Mouse (Mus musculus) limb, embryonic 15.5 days (tissue): ENCODE results near the gene Spo11. TPM values are rescaled to one million over a fixed set of nuclear protein-coding genes. Genes with fewer than 3 reads are reported as not detected.

Experiments
- ATAC-seq: fragments of 200-750 bp; cut with Nextera tagmentation; 2 replicates; pipeline ENCODE4 v1.8.0; 2017; ENCODE audit warnings: low read depth, moderate TSS enrichment; ENCODE audit not compliant: insufficient number of reproducible peaks, low FRiP score, low TSS enrichment
- H3K27ac ChIP-seq: fragments of 300-500 bp; sonication (generic); 2 replicates; pipeline ENCODE4 v1.5.1; 2015; ENCODE audit warnings: moderate library complexity, mild to moderate bottlenecking, inconsistent platforms
- H3K27me3 ChIP-seq: fragments of 300-500 bp; sonication (generic); 2 replicates; pipeline ENCODE4 v1.6.1; 2015; ENCODE audit warnings: inconsistent platforms
- H3K36me3 ChIP-seq: fragments of 300-500 bp; sonication (generic); 2 replicates; pipeline ENCODE4 v1.6.1; 2015; ENCODE audit warnings: inconsistent platforms
- H3K4me1 ChIP-seq: fragments of 300-500 bp; sonication (generic); 2 replicates; pipeline ENCODE4 v1.6.1; 2015; ENCODE audit warnings: inconsistent platforms
- H3K4me2 ChIP-seq: fragments of 300-500 bp; sonication (generic); 2 replicates; pipeline ENCODE4 v1.6.1; 2015; ENCODE audit warnings: mild to moderate bottlenecking, inconsistent platforms
- H3K4me3 ChIP-seq: fragments of 300-500 bp; sonication (generic); 2 replicates; pipeline ENCODE4 v1.5.1; 2015; ENCODE audit warnings: mild to moderate bottlenecking, inconsistent platforms
- H3K9ac ChIP-seq: fragments of 300-500 bp; sonication (generic); 2 replicates; pipeline ENCODE4 v1.6.1; 2015; ENCODE audit warnings: inconsistent platforms
- H3K9me3 ChIP-seq: fragments of 300-500 bp; sonication (generic); 2 replicates; pipeline ENCODE4 v1.6.1; 2016; ENCODE audit warnings: inconsistent platforms
- WGBS: fragments of 180-500 bp; shearing (Covaris S2); methylation state at CpG from one replicate; pipeline ENCODE4 v1.1.7; 2015; 5-methylcytosine and 5-hydroxymethylcytosine counted together
- polyA plus RNA-seq: library from polyadenylated mRNA; unstranded; fragments of >200 nt; fragmentation: Nextera tagmentation; extraction: Ambion mirVana; gene quantifications from 2 replicates; pipeline ENCODE4 v1.2.1, GENCODE M21; 2015

Gene Spo11
- polyA plus RNA-seq, 1 experiment from 2014 or later: 3.4 TPM

GRCm38 (mm10) chr2:173026688-173027131, 49.2 kb downstream of the Spo11 start:
- H3K9ac ChIP-seq: no peak overlapping the region
- ATAC-seq: no peak

GRCm38 (mm10) chr2:173027169-173027823, 49.8 kb downstream of the Spo11 start:
- H3K36me3 ChIP-seq: peaks cover 32% of the 10 kb centered on the region
- H3K4me2 ChIP-seq: no peak overlapping the region
- H3K27me3 ChIP-seq: no peaks in the 10 kb centered on the region
- 89% methylated on average over 6 of the region's 6 CpGs for WGBS
- H3K4me1 ChIP-seq: peaks cover 57% of the 10 kb centered on the region
- H3K27ac ChIP-seq: peak overlapping the region; percentile 0
- H3K4me3 ChIP-seq: no peak overlapping the region
- no peak for ATAC-seq
- H3K9me3 ChIP-seq: no peaks in the 10 kb centered on the region
- H3K9ac ChIP-seq: no peak overlapping the region

More at GRCm38 (mm10) chr2:173026688-173027131, 49.2 kb downstream of the Spo11 start:
- H3K4me1 ChIP-seq: peaks cover 60% of the 10 kb centered on the region
- H3K9me3 ChIP-seq: no peaks in the 10 kb centered on the region
- no peaks in the 10 kb centered on the region for H3K27me3 ChIP-seq
- H3K36me3 ChIP-seq: peaks cover 27% of the 10 kb centered on the region
- H3K27ac ChIP-seq: peak overlapping the region; percentile 0; the same call in 1 of the 2 replicates
- 49% methylated on average over 3 of the region's 3 CpGs for WGBS
- H3K4me2 ChIP-seq: no peak overlapping the region
- no peak overlapping the region for H3K4me3 ChIP-seq

DNA sequence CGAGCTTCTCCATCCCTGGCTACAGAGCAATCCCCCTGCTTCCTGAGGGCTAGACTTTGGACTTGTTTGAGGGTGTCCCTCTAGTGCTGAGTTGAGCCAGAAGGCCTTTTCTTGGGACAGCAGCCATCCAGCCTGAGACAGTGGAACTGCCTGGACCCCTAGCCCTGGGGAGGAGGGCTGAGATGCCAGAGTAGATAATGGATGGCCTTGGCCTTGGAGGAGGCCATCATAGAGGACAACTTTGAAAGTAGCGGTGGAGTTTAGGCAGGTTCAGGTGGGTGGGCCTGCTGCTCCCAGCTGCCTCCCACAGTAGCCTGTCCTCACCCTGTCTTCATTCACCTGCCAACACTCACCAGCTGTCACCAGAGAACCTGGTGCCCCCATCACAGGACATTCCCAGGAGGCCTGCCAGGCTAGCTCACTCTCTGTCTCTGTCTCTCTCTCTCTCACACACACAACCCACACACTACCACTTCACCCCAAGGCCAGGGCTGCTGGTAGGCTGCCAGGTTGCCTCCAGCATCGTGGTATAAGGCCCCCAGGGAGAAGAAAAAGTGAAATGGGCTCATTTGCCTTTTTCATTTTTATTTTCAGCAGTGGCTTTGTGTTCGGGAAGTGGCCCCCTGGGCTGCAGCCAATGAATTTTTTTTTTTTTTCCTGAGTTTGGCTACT, 50.5 kb downstream of the Spo11 start:
- 64% methylated on average over 4 of the region's 4 CpGs for WGBS
- peak overlapping the region; percentile 7; the same call in 1 of the 2 replicates for H3K9ac ChIP-seq
- H3K9me3 ChIP-seq: no peaks in the 10 kb centered on the region
- peak overlapping the region; percentile 0; the same call in 1 of the 2 replicates for H3K27ac ChIP-seq
- no peaks in the 10 kb centered on the region for H3K27me3 ChIP-seq
- H3K36me3 ChIP-seq: peaks cover 38% of the 10 kb centered on the region
- peaks cover 51% of the 10 kb centered on the region for H3K4me1 ChIP-seq
- no peak for ATAC-seq
- H3K4me2 ChIP-seq: no peak overlapping the region
- no peak overlapping the region for H3K4me3 ChIP-seq

DNA sequence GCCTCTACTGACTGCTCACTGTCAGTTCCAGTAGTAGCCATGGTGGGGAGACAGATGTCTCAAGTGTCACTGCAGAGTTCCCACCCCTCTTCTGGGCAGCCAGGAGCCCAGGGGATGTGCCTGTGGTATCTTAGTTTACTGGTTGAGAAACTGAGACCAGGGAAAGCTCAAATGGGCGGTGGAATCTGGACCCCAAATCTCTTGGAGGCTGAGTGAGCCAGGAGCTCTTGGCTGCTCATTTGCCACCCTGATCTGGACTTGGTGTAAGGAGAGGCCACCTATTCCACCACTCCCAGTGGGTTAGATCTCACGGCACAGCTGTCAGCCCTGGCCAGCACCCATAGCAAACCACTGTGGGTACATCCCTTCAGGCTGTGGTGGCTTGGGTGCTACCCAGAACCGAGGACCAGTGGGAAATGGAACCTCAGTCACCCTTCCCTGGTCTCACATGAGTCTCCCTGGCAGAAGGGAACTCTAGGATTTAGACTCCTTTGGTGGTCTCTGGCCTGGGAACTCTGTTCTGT, 51.1 kb downstream of the Spo11 start:
- Histone ChIP-seq H3K4me3 (no peak overlapping the region), H3K9ac (no peak overlapping the region), H3K4me1 (peaks cover 44% of the 10 kb centered on the region), H3K27ac (no peak overlapping the region), H3K36me3 (peaks cover 44% of the 10 kb centered on the region), H3K9me3 (no peaks in the 10 kb centered on the region), H3K4me2 (no peak overlapping the region), H3K27me3 (no peaks in the 10 kb centered on the region)
- ATAC-seq: no peak
- WGBS: 85% methylated on average over 3 of the region's 3 CpGs

- Histone ChIP-seq H3K4me2 (no peak overlapping the region), H3K4me3 (no peak overlapping the region), H3K9ac (no peak overlapping the region), H3K4me1 (peaks cover 26% of the 10 kb centered on the region), H3K9me3 (no peaks in the 10 kb centered on the region), H3K27ac (no peak overlapping the region), H3K27me3 (no peaks in the 10 kb centered on the region), H3K36me3 (peaks cover 58% of the 10 kb centered on the region)
- ATAC-seq: no peak
- 67% methylated on average over 12 of the region's 12 CpGs for WGBS
Observed at GRCm38 (mm10) chr2:173030591-173031338, 53.3 kb downstream of the Spo11 start.

DNA sequence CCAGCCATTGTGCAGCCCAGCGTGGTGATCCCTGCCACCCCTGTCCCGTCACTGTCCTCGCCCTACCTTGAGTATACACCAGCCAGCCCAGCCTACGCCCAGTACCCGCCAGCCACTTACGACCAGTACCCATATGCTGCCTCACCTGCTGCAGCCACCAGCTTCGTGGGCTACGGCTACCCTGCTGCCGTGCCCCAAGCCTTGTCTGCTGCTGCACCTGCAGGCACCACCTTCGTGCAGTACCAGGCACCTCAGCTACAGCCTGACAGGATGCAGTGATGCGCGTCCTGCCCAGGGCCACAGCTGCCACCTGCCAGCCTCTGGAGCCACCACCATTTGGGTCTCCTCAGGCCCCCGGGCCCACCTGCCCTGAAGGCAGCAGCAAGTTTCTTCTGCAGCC, 56.0 kb downstream of the Spo11 start:
- no peak overlapping the region for H3K27ac ChIP-seq
- 94% methylated on average over 13 of the region's 13 CpGs for WGBS
- no peak overlapping the region for H3K4me3 ChIP-seq
- H3K9ac ChIP-seq: no peak overlapping the region
- H3K4me1 ChIP-seq: peaks cover 3% of the 10 kb centered on the region; the same call in 1 of the 2 replicates
- ATAC-seq: no peak
- H3K36me3 ChIP-seq: peaks cover 54% of the 10 kb centered on the region
- H3K27me3 ChIP-seq: no peaks in the 10 kb centered on the region
- H3K4me2 ChIP-seq: no peak overlapping the region
- H3K9me3 ChIP-seq: no peaks in the 10 kb centered on the region

GRCm38 (mm10) chr2:173034998-173035397, 57.5 kb downstream of the Spo11 start:
- Histone ChIP-seq H3K27ac (no peak overlapping the region), H3K4me2 (no peak overlapping the region), H3K4me1 (peaks cover 3% of the 10 kb centered on the region; the same call in 1 of the 2 replicates), H3K4me3 (no peak overlapping the region), H3K36me3 (peaks cover 48% of the 10 kb centered on the region), H3K27me3 (no peaks in the 10 kb centered on the region), H3K9me3 (no peaks in the 10 kb centered on the region), H3K9ac (no peak overlapping the region)
- no peak for ATAC-seq
- 62% methylated on average over 4 of the region's 4 CpGs for WGBS

GRCm38 (mm10) chr2:173035653-173036052, 58.2 kb downstream of the Spo11 start:
- Histone ChIP-seq H3K9me3 (no peaks in the 10 kb centered on the region), H3K4me2 (no peak overlapping the region), H3K4me1 (peaks cover 3% of the 10 kb centered on the region; the same call in 1 of the 2 replicates), H3K27ac (no peak overlapping the region), H3K36me3 (peaks cover 41% of the 10 kb centered on the region), H3K27me3 (no peaks in the 10 kb centered on the region), H3K4me3 (no peak overlapping the region), H3K9ac (no peak overlapping the region)
- ATAC-seq: no peak
- whole genome bisulfite sequencing: 96% methylated on average over 5 of the region's 5 CpGs

- WGBS: 89% methylated on average over 5 of the region's 5 CpGs
Observed at GRCm38 (mm10) chr2:173036055-173036454, 58.6 kb downstream of the Spo11 start.

DNA sequence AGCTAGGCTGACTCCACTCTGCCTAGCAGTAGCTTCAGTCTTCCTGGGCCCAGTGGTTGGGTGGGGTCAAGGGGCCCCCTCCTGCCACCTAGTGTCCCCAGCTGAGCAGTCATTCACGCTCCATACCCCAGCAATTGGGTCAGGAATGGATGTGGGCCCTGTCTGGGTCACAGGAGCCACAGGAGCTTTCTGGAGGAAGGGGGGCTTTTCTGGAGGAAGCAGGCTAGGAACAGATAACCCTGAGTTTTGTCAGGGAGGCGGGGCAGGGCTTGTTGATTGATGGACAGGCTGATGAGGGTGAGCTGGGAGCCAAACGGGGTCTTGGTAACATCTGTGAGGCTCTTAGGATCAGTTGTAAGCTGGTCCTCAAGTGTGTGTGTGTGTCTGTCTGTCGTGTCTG, 59.1 kb downstream of the Spo11 start:
- no peak overlapping the region for H3K4me3 ChIP-seq
- peaks cover 32% of the 10 kb centered on the region for H3K36me3 ChIP-seq
- no peak overlapping the region for H3K9ac ChIP-seq
- no peak overlapping the region for H3K4me2 ChIP-seq
- H3K9me3 ChIP-seq: no peaks in the 10 kb centered on the region
- 52% methylated on average over 4 of the region's 4 CpGs for WGBS
- ATAC-seq: no peak
- no peaks in the 10 kb centered on the region for H3K4me1 ChIP-seq
- H3K27me3 ChIP-seq: no peaks in the 10 kb centered on the region
- no peak overlapping the region for H3K27ac ChIP-seq

More at GRCm38 (mm10) chr2:173036055-173036454, 58.6 kb downstream of the Spo11 start:
- Histone ChIP-seq H3K9ac (no peak overlapping the region), H3K4me2 (no peak overlapping the region), H3K27me3 (no peaks in the 10 kb centered on the region), H3K4me1 (no peaks in the 10 kb centered on the region), H3K36me3 (peaks cover 37% of the 10 kb centered on the region), H3K9me3 (no peaks in the 10 kb centered on the region), H3K27ac (no peak overlapping the region), H3K4me3 (no peak overlapping the region)
- no peak for ATAC-seq

DNA sequence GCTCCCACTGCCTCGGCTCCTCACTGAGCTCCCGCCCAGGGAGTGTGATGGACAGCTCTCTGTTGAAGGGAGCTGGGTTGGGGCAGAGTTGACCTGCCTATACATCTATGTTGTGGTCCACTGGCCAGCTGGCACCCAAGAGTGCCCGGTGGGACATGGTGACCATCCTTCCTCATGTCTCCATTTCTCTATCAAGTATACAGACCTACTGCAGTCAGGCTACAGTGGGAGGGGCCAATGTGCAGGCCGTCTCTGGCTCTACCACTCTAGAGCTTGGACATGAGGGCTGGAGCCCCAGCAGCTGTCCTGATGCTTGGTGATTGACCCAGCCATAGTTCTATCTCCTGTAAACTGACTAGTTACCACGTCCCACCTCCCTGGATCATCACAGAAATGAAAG, 59.8 kb downstream of the Spo11 start:
- Histone ChIP-seq H3K27ac (no peak overlapping the region), H3K9me3 (no peaks in the 10 kb centered on the region), H3K4me1 (no peaks in the 10 kb centered on the region), H3K4me3 (no peak overlapping the region), H3K27me3 (no peaks in the 10 kb centered on the region), H3K36me3 (peaks cover 26% of the 10 kb centered on the region), H3K9ac (no peak overlapping the region), H3K4me2 (no peak overlapping the region)
- no peak for ATAC-seq
- WGBS: 77% methylated on average over 5 of the region's 5 CpGs
